Mouse (Mus musculus) urinary bladder, adult 2 months (tissue): Measurements from ENCODE around the gene Zfp626. TPM values are rescaled to one million over a fixed set of nuclear protein-coding genes. Genes with fewer than 3 reads are reported as not detected.
A peak's percentile ranks its signal among the peaks of the same experiment; 100 is the strongest.
"Not testable (repeated sequence)": the region's sequence is repeated elsewhere in the genome, so short reads cannot be mapped to it uniquely, and the experiment has no call there.

Experiments used
- DNase-seq: peaks from one replicate; pipeline ENCODE4 v3.0.0; 2022; ENCODE audit warnings: low spot score
- polyA plus RNA-seq: library from polyadenylated mRNA; depleted of rRNA; stranded (reverse); fragments of >200 nt; gene quantifications from 2 replicates; pipeline ENCODE4 v1.2.3, GENCODE M21; 2012; rRNA removed

Zfp626 gene
- polyA plus RNA-seq, 1 experiment: 4.3 TPM

DNA sequence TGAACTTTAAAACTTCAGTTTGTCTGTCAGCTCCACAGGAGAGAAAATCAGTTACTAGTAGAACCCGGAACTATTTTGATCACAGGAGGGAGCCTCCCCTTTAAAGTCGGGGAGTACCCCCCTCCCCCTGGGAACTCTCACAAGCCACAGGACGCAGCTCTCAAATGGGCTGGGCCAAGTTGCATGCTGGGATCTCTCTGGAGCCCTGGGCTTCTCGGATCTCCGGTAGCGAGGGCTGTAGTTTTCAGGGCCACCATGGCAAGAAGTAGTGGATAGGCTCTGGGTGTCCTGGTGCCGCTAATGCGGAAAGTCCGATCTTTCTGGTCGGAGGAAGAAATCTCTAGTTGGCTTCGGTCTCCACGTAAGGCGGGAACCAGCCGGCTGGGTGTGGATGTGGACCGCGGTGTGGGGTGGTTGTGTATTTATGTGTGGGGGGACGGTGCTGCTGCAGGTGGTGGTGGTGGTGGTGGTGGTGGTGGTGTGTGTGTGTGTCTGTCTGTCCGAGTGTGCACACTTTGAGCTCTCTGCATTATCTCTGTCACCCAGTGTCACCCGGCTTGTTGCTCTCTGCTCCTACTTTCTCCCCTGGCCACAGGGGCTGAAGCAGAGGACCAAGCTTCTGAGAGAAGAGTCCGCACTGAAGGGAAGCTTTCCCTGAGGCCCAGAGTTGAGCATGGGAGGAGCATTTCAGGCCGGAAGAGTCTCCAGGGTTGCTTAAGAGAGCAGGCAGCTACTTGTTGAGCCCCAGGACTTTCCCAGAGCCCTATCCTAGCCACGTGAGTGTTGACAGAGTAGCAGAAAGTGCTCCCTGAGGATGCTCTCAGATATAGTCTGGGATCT is 53.6 kb downstream of the Zfp626 start:
- DNase-seq: peak; percentile 63

DNA sequence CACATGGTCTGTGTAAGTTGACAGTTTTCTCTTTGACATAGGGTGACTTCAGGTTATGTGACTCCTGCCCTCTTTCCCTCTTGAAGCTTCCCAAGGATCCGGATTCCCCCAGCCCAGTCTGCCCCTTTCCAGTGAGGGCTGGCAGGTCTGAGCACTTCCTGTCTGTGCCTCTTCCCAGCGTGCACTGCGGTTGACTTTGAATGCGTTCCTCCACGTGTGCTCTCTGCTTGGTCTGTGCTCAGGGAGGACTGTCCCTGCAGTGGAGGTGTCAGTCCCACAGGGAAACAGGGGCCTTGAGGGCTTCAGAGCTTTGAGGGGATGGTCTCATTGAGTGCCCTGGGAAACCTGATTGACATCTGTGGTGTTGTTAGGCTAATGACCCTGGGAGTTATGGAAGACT is 55.6 kb downstream of the Zfp626 start:
- DNase-seq: not testable (repeated sequence)

Other genes starting within 250 kb of the Zfp626 start
- gene Akt2, start 215.6 kb upstream of the Zfp626 start, polyA plus RNA-seq: 78.4 and 96.7 TPM in 2 replicates
- gene Ttc9b, start 153.3 kb upstream of the Zfp626 start, polyA plus RNA-seq: 0.04 TPM in 1 of 2 replicates, not detected in the other
- gene Map3k10, start 132.6 kb upstream of the Zfp626 start, polyA plus RNA-seq: 14.7 and 18.1 TPM in 2 replicates
- gene Zfp607b, start 117.9 kb upstream of the Zfp626 start, polyA plus RNA-seq: 2.3 and 2.5 TPM in 2 replicates
- gene Zfp60, start 75.8 kb upstream of the Zfp626 start, polyA plus RNA-seq: 6.3 and 8.1 TPM in 2 replicates
- 3.8 TPM in 2 replicates for gene Zfp59, start 31.4 kb downstream of the Zfp626 start, polyA plus RNA-seq
- 3.1 and 3.3 TPM in 2 replicates for gene Zfp607a, start 50.3 kb downstream of the Zfp626 start, polyA plus RNA-seq
- 7.2 and 7.6 TPM in 2 replicates for gene Zfp974, start 122.3 kb downstream of the Zfp626 start, polyA plus RNA-seq
- 6.4 and 8.0 TPM in 2 replicates for gene Zfp780b, start 172.0 kb downstream of the Zfp626 start, polyA plus RNA-seq
- 0.84 and 0.88 TPM in 2 replicates for gene Zfp850, start 206.9 kb downstream of the Zfp626 start, polyA plus RNA-seq
- gene Psmc4, start 242.9 kb downstream of the Zfp626 start, polyA plus RNA-seq: 143 and 175 TPM in 2 replicates